Mouse (Mus musculus): Measurements from ENCODE around the gene Atad1. TPM values are rescaled to one million over a fixed set of nuclear protein-coding genes. Genes with fewer than 3 reads are reported as not detected.
"Not testable (repeated sequence)": the region's sequence is repeated elsewhere in the genome, so short reads cannot be mapped to it uniquely, and the experiment has no call there.

Gene Atad1
- total RNA-seq, 2 experiments from 2014 or later: 70.2 to 76.7 TPM

GRCm38 (mm10) chr19:32667830-32668229 is 71.8 kb downstream of the Atad1 start:
- not testable (repeated sequence) for DNase-seq

- DNase-seq: no peak
Measured at GRCm38 (mm10) chr19:32665243-32665642, 74.3 kb downstream of the Atad1 start.

GRCm38 (mm10) chr19:32662936-32663335 is 76.7 kb downstream of the Atad1 start:
- DNase-seq: no peak

GRCm38 (mm10) chr19:32659346-32659745 is 80.2 kb downstream of the Atad1 start:
- DNase-seq: no peak

GRCm38 (mm10) chr19:32653630-32654362 is 85.8 kb downstream of the Atad1 start:
- DNase-seq: no peak

- DNase-seq: no peak
Measured at GRCm38 (mm10) chr19:32653122-32653521, 86.5 kb downstream of the Atad1 start.

- DNase-seq: no peak
Measured at GRCm38 (mm10) chr19:32651046-32651445, 88.5 kb downstream of the Atad1 start.

- no peak for DNase-seq
Measured at GRCm38 (mm10) chr19:32648019-32648571, 91.5 kb downstream of the Atad1 start.

GRCm38 (mm10) chr19:32646382-32646781 is 93.2 kb downstream of the Atad1 start:
- DNase-seq: no peak

- DNase-seq: no peak
Measured at GRCm38 (mm10) chr19:32645939-32646338, 93.6 kb downstream of the Atad1 start.

GRCm38 (mm10) chr19:32643642-32644041 is 95.9 kb downstream of the Atad1 start:
- no peak for DNase-seq

- no peak for DNase-seq
Measured at GRCm38 (mm10) chr19:32641995-32642394, 97.6 kb downstream of the Atad1 start.

- no peak for DNase-seq
Measured at GRCm38 (mm10) chr19:32641535-32641934, 98.1 kb downstream of the Atad1 start.

- no peak for DNase-seq
Measured at GRCm38 (mm10) chr19:32638276-32638903, 101.2 kb downstream of the Atad1 start.

- no peak for DNase-seq
Measured at GRCm38 (mm10) chr19:32637357-32638275, 102.0 kb downstream of the Atad1 start.

GRCm38 (mm10) chr19:32634916-32635315 is 104.7 kb downstream of the Atad1 start:
- peak; percentile 14 for DNase-seq

- DNase-seq: no peak
Measured at GRCm38 (mm10) chr19:32628572-32629132, 110.9 kb downstream of the Atad1 start.

GRCm38 (mm10) chr19:32627631-32628030 is 112.0 kb downstream of the Atad1 start:
- no peak for DNase-seq

GRCm38 (mm10) chr19:32626768-32627331 is 112.7 kb downstream of the Atad1 start:
- no peak for DNase-seq

- DNase-seq: no peak
Measured at GRCm38 (mm10) chr19:32622142-32622541, 117.4 kb downstream of the Atad1 start.
